Mouse (Mus musculus) midbrain, embryonic 14.5 days (tissue): ENCODE results near the gene Apom. TPM values are rescaled to one million over a fixed set of nuclear protein-coding genes. Genes with fewer than 3 reads are reported as not detected.
"Not testable (repeated sequence)": the region's sequence is repeated elsewhere in the genome, so short reads cannot be mapped to it uniquely, and the experiment has no call there.

Experiments
- ATAC-seq: fragments of 200-750 bp; cut with Nextera tagmentation; 2 replicates; pipeline ENCODE4 v1.8.0; 2017; ENCODE audit warnings: moderate number of reproducible peaks, moderate library complexity; ENCODE audit not compliant: low FRiP score, low TSS enrichment
- DNase-seq: peaks from one replicate; pipeline ENCODE4 v3.0.0-alpha.2; 2015
- H3K27ac ChIP-seq: fragments of 300-500 bp; sonication (generic); replicated peaks from 2 replicates; pipeline ENCODE4 v1.5.1; 2014; ENCODE audit warnings: mild to moderate bottlenecking, low read depth, low read length, moderate library complexity
- H3K27me3 ChIP-seq: fragments of 300-500 bp; sonication (generic); 2 replicates; pipeline ENCODE4 v1.6.1; 2014; ENCODE audit warnings: low read length, control low read depth, mixed read lengths; ENCODE audit not compliant: control insufficient read depth, insufficient read depth
- H3K36me3 ChIP-seq: fragments of 300-500 bp; sonication (generic); 2 replicates; pipeline ENCODE4 v1.6.1; 2014; ENCODE audit warnings: low read length, control low read depth; ENCODE audit not compliant: control insufficient read depth, insufficient read depth
- H3K4me1 ChIP-seq: fragments of 300-500 bp; sonication (generic); 2 replicates; pipeline ENCODE4 v1.6.1; 2014; ENCODE audit warnings: mild to moderate bottlenecking, antibody characterized with exemption, low read length, control low read depth; ENCODE audit not compliant: control insufficient read depth, insufficient read depth
- H3K4me2 ChIP-seq: fragments of 300-500 bp; sonication (generic); 2 replicates; pipeline ENCODE4 v1.6.1; 2014; ENCODE audit warnings: mild to moderate bottlenecking, low read length, moderate library complexity
- H3K4me3 ChIP-seq: fragments of 300-500 bp; sonication (generic); replicated peaks from 2 replicates; pipeline ENCODE4 v1.5.1; 2014; ENCODE audit warnings: low read depth, low read length
- H3K9ac ChIP-seq: fragments of 300-500 bp; sonication (generic); replicated peaks from 2 replicates; pipeline ENCODE4 v1.6.1; 2014; ENCODE audit warnings: mild to moderate bottlenecking, low read length, moderate library complexity
- H3K9me3 ChIP-seq: fragments of 300-500 bp; sonication (generic); 2 replicates; pipeline ENCODE4 v1.6.1; 2016; ENCODE audit warnings: low read length, control low read depth, mixed read lengths; ENCODE audit not compliant: control insufficient read depth
- WGBS: fragments of 180-500 bp; shearing (Covaris S2); extraction: QIAGEN DNeasy Blood & Tissue Kit; methylation state at CpG from one replicate; pipeline ENCODE4 v1.1.7; 2014; 5-methylcytosine and 5-hydroxymethylcytosine counted together
- polyA plus RNA-seq: library from polyadenylated mRNA; unstranded; fragments of >200 nt; fragmentation: Nextera tagmentation; extraction: Ambion mirVana; gene quantifications from 2 replicates; pipeline ENCODE4 v1.2.1, GENCODE M21; 2014

Gene Apom
- polyA plus RNA-seq, 1 experiment from 2014 or later, result 0.57 TPM

GRCm38 (mm10) chr17:35127017-35127416 is 4.8 kb downstream of the Apom start:
- no peak for DNase-seq
- peak overlapping the region; percentile 78 for H3K9ac ChIP-seq

GRCm38 (mm10) chr17:35126206-35126611 is 5.6 kb downstream of the Apom start, which contains the start of gene D17H6S53E:
TSS of gene D17H6S53E (plus strand) at chr17:35126373.
- peak within 1 kb of the TSS; percentile 77 for H3K4me2 ChIP-seq
- DNase-seq, result peak; percentile 83
- no peak; the same call in 1 of the 2 replicates for ATAC-seq
- peaks cover 13% of the 10 kb centered on the region; the same call in 1 of the 2 replicates for H3K4me1 ChIP-seq
- WGBS, result under 1% methylated on average over 36 of the region's 36 CpGs
- peaks cover 18% of the 10 kb centered on the region for H3K36me3 ChIP-seq
- H3K4me3 ChIP-seq, result peak within 1 kb of the TSS; percentile 59
- H3K9ac ChIP-seq, result peak within 1 kb of the TSS; percentile 78
- H3K27ac ChIP-seq, result peak within 1 kb of the TSS; percentile 74
- H3K9me3 ChIP-seq, result no peaks in the 10 kb centered on the region
- no peaks in the 10 kb centered on the region for H3K27me3 ChIP-seq

More at GRCm38 (mm10) chr17:35127017-35127416, 4.8 kb downstream of the Apom start:
- Histone ChIP-seq H3K27ac (no peak overlapping the region), H3K9me3 (no peaks in the 10 kb centered on the region), H3K4me3 (peak overlapping the region; percentile 59), H3K27me3 (no peaks in the 10 kb centered on the region), H3K4me2 (peak overlapping the region; percentile 77), H3K4me1 (peaks cover 13% of the 10 kb centered on the region; the same call in 1 of the 2 replicates), H3K36me3 (peaks cover 18% of the 10 kb centered on the region)
- no peak for ATAC-seq
- 68% methylated on average over 13 of the region's 13 CpGs for WGBS

- Histone ChIP-seq H3K4me3 (peak overlapping the region; percentile 59), H3K4me2 (peak overlapping the region; percentile 77), H3K27ac (peak overlapping the region; percentile 74; the same call in 1 of the 2 replicates), H3K4me1 (peaks cover 13% of the 10 kb centered on the region; the same call in 1 of the 2 replicates), H3K9ac (peak overlapping the region; percentile 78), H3K36me3 (peaks cover 18% of the 10 kb centered on the region), H3K9me3 (no peaks in the 10 kb centered on the region), H3K27me3 (no peaks in the 10 kb centered on the region)
- no peak for ATAC-seq
- DNase-seq, result no peak
- 42% methylated on average over 6 of the region's 6 CpGs for WGBS
Measured at GRCm38 (mm10) chr17:35125578-35125977, 6.3 kb downstream of the Apom start.

GRCm38 (mm10) chr17:35125081-35125480 is 6.8 kb downstream of the Apom start:
- no peak for DNase-seq
- Histone ChIP-seq H3K4me3 (no peak overlapping the region), H3K4me1 (peaks cover 18% of the 10 kb centered on the region), H3K27ac (no peak overlapping the region), H3K36me3 (peaks cover 14% of the 10 kb centered on the region), H3K4me2 (no peak overlapping the region), H3K9me3 (no peaks in the 10 kb centered on the region), H3K9ac (no peak overlapping the region), H3K27me3 (no peaks in the 10 kb centered on the region)
- ATAC-seq, result no peak
- WGBS, result 94% methylated on average over 1 of the region's 1 CpGs

GRCm38 (mm10) chr17:35124261-35124896 is 7.5 kb downstream of the Apom start:
- H3K27me3 ChIP-seq, ATAC-seq, H3K4me3 ChIP-seq, H3K9ac ChIP-seq, H3K27ac ChIP-seq, H3K4me2 ChIP-seq, DNase-seq, H3K9me3 ChIP-seq: not testable (repeated sequence)
- H3K36me3 ChIP-seq, result peaks cover 16% of the 10 kb centered on the region; the same call in 1 of the 2 replicates
- peaks cover 19% of the 10 kb centered on the region for H3K4me1 ChIP-seq
- WGBS, result 95% methylated on average over 12 of the region's 12 CpGs

GRCm38 (mm10) chr17:35123287-35123686 is 8.6 kb downstream of the Apom start:
- ATAC-seq, result not testable (repeated sequence)
- H3K4me1 ChIP-seq, result peaks cover 19% of the 10 kb centered on the region
- WGBS, result 89% methylated on average over 9 of the region's 9 CpGs

GRCm38 (mm10) chr17:35121871-35122303 is 10.0 kb downstream of the Apom start, which contains the start of gene Csnk2b:
TSS of gene Csnk2b (minus strand) at chr17:35122053.
- H3K4me1 ChIP-seq, result peaks cover 16% of the 10 kb centered on the region
- under 1% methylated on average over 19 of the region's 19 CpGs for WGBS
- peaks cover 39% of the 10 kb centered on the region for H3K36me3 ChIP-seq
- no peaks in the 10 kb centered on the region for H3K27me3 ChIP-seq
- peak within 1 kb of the TSS; percentile 96 for H3K4me3 ChIP-seq
- no peaks in the 10 kb centered on the region for H3K9me3 ChIP-seq
- ATAC-seq (peak; percentile 46; the same call in 1 of the 2 replicates), DNase-seq (peak; percentile 89)
- peak within 1 kb of the TSS; percentile 96 for H3K4me2 ChIP-seq
- H3K27ac ChIP-seq, result peak within 1 kb of the TSS; percentile 90
- H3K9ac ChIP-seq, result peak within 1 kb of the TSS; percentile 90

More at GRCm38 (mm10) chr17:35123287-35123686, 8.6 kb downstream of the Apom start:
- H3K9ac ChIP-seq, H3K27ac ChIP-seq, H3K4me3 ChIP-seq, DNase-seq, H3K4me2 ChIP-seq, H3K27me3 ChIP-seq, H3K9me3 ChIP-seq: not testable (repeated sequence)
- H3K36me3 ChIP-seq, result peaks cover 25% of the 10 kb centered on the region

GRCm38 (mm10) chr17:35121143-35121799 is 10.6 kb downstream of the Apom start, which contains the start of gene Gpank1:
TSS of gene Gpank1 (plus strand) at chr17:35121455.
- peaks cover 11% of the 10 kb centered on the region for H3K4me1 ChIP-seq
- H3K9ac ChIP-seq, result peak within 1 kb of the TSS; percentile 90
- peaks cover 43% of the 10 kb centered on the region for H3K36me3 ChIP-seq
- H3K27ac ChIP-seq, result peak within 1 kb of the TSS; percentile 90
- ATAC-seq (peak; percentile 93), DNase-seq (peak; percentile 100)
- H3K4me3 ChIP-seq, result peak within 1 kb of the TSS; percentile 96
- 0% methylated on average over 50 of the region's 50 CpGs for WGBS
- H3K9me3 ChIP-seq, result no peaks in the 10 kb centered on the region
- peak within 1 kb of the TSS; percentile 96 for H3K4me2 ChIP-seq
- H3K27me3 ChIP-seq, result no peaks in the 10 kb centered on the region
